Mouse (Mus musculus) hindbrain, embryonic 11.5 days (tissue): ENCODE measurements at regions not wholly inside any gene's neighbourhood (a gene's known extent, or its start where the extent isn't known, plus 50 kb on each side); places are given as distances from the start of the nearest gene placed in this dataset.

ENCODE experiments used
- ATAC-seq: fragments of 200-750 bp; cut with Nextera tagmentation; 2 replicates; pipeline ENCODE4 v1.8.0; 2017; ENCODE audit warnings: mild to moderate bottlenecking, moderate TSS enrichment, moderate library complexity; ENCODE audit not compliant: low FRiP score
- DNase-seq: peaks from one replicate; pipeline ENCODE4 v3.0.0-alpha.2; 2015; ENCODE audit warnings: low spot score
- H3K27ac ChIP-seq: fragments of 300-500 bp; sonication (generic); 2 replicates; pipeline ENCODE4 v1.5.1; 2014; ENCODE audit warnings: mild to moderate bottlenecking, low read depth, low read length
- H3K27me3 ChIP-seq: fragments of 300-500 bp; sonication (generic); 2 replicates; pipeline ENCODE4 v1.6.1; 2014; ENCODE audit warnings: mild to moderate bottlenecking, low read length, moderate library complexity, mixed read lengths; ENCODE audit not compliant: control insufficient read depth, insufficient read depth
- H3K36me3 ChIP-seq: fragments of 300-500 bp; sonication (generic); 2 replicates; pipeline ENCODE4 v1.6.1; 2014; ENCODE audit warnings: mild to moderate bottlenecking, low read length, moderate library complexity, mixed read lengths; ENCODE audit not compliant: control insufficient read depth, insufficient read depth
- H3K4me1 ChIP-seq: fragments of 300-500 bp; sonication (generic); replicated peaks from 2 replicates; pipeline ENCODE4 v1.6.1; 2014; ENCODE audit warnings: low read length, mixed read lengths; ENCODE audit not compliant: control insufficient read depth, insufficient read depth
- H3K4me2 ChIP-seq: fragments of 300-500 bp; sonication (generic); replicated peaks from 2 replicates; pipeline ENCODE4 v1.6.1; 2014; ENCODE audit warnings: mild to moderate bottlenecking, low read depth, low read length
- H3K4me3 ChIP-seq: fragments of 300-500 bp; sonication (generic); 2 replicates; pipeline ENCODE4 v1.5.1; 2014; ENCODE audit warnings: low read depth, low read length
- H3K9ac ChIP-seq: fragments of 300-500 bp; sonication (generic); 2 replicates; pipeline ENCODE4 v1.6.1; 2014; ENCODE audit warnings: low read depth, low read length
- H3K9me3 ChIP-seq: fragments of 300-500 bp; sonication (generic); 2 replicates; pipeline ENCODE4 v1.6.1; 2016; ENCODE audit warnings: low read length; ENCODE audit not compliant: control insufficient read depth
- WGBS: fragments of 180-500 bp; shearing (Covaris S2); extraction: QIAGEN DNeasy Blood & Tissue Kit; methylation state at CpG from one replicate; pipeline ENCODE4 v1.1.7; 2014; 5-methylcytosine and 5-hydroxymethylcytosine counted together

- 81% methylated on average over 9 of the region's 9 CpGs for WGBS
- Histone ChIP-seq H3K9me3 (no peaks in the 10 kb centered on the region), H3K9ac (no peak overlapping the region), H3K36me3 (no peaks in the 10 kb centered on the region), H3K27ac (no peak overlapping the region), H3K27me3 (no peaks in the 10 kb centered on the region), H3K4me1 (0 out of 2 replicates have a peak, but pooled peaks cover 2% of the 10 kb centered on the region), H3K4me2 (no peak overlapping the region), H3K4me3 (no peak overlapping the region)
- DNase-seq (no peak), ATAC-seq (no peak)
These were observed 151.1 kb upstream of the Ppp2r3a start for GRCm38 (mm10) chr9:101402544-101403194.

GRCm38 (mm10) chr9:101401416-101401815 lies 149.8 kb upstream of the Ppp2r3a start:
- WGBS = 91% methylated on average over 9 of the region's 9 CpGs
- no peak for ATAC-seq
- Histone ChIP-seq H3K9me3 (no peaks in the 10 kb centered on the region), H3K4me3 (no peak overlapping the region), H3K9ac (no peak overlapping the region), H3K27me3 (no peaks in the 10 kb centered on the region), H3K36me3 (no peaks in the 10 kb centered on the region), H3K27ac (no peak overlapping the region), H3K4me1 (0 out of 2 replicates have a peak, but pooled peaks cover 2% of the 10 kb centered on the region), H3K4me2 (no peak overlapping the region)
- no peak for DNase-seq

DNA sequence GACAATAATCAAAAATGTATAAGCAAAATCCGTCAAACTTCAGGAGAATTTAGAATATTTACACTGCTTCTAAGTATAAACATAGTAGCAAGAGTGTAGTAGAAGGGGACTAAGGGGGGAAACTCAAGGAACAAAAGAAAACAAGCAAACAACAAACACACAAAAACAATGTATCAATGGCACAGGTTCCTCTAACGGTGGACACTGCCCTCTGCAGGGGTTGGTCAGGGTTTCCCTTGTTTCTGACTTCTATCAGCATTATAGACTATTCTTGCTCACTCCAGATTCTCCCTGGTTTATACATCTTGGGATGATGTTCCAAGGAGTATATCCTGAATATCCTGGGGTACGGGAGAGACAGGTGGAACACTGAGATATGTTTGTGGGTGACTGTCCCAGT lies 147.3 kb upstream of the Ppp2r3a start:
- H3K27me3 ChIP-seq = no peaks in the 10 kb centered on the region
- H3K27ac ChIP-seq = no peak overlapping the region
- no peaks in the 10 kb centered on the region for H3K36me3 ChIP-seq
- H3K9me3 ChIP-seq = no peaks in the 10 kb centered on the region
- no peak overlapping the region for H3K9ac ChIP-seq
- no peaks in the 10 kb centered on the region for H3K4me1 ChIP-seq
- WGBS = 77% methylated on average over 3 of the region's 3 CpGs
- no peak overlapping the region for H3K4me3 ChIP-seq
- no peak for ATAC-seq
- no peak overlapping the region for H3K4me2 ChIP-seq
- DNase-seq = no peak

GRCm38 (mm10) chr9:101369380-101369779 lies 117.8 kb upstream of the Ppp2r3a start:
- H3K4me3 ChIP-seq = no peak overlapping the region
- no peak overlapping the region for H3K27ac ChIP-seq
- DNase-seq (no peak), ATAC-seq (no peak)
- no peaks in the 10 kb centered on the region for H3K36me3 ChIP-seq
- H3K4me1 ChIP-seq = no peaks in the 10 kb centered on the region
- H3K9ac ChIP-seq = no peak overlapping the region
- WGBS = 48% methylated on average over 2 of the region's 2 CpGs
- H3K27me3 ChIP-seq = no peaks in the 10 kb centered on the region
- H3K9me3 ChIP-seq = no peaks in the 10 kb centered on the region
- no peak overlapping the region for H3K4me2 ChIP-seq

GRCm38 (mm10) chr9:101356607-101357006 lies 105.0 kb upstream of the Ppp2r3a start:
- WGBS = 82% methylated on average over 6 of the region's 6 CpGs
- no peak overlapping the region for H3K4me2 ChIP-seq
- no peaks in the 10 kb centered on the region for H3K36me3 ChIP-seq
- DNase-seq = no peak
- H3K4me3 ChIP-seq = no peak overlapping the region
- H3K4me1 ChIP-seq = no peaks in the 10 kb centered on the region
- H3K27me3 ChIP-seq = no peaks in the 10 kb centered on the region
- no peaks in the 10 kb centered on the region for H3K9me3 ChIP-seq
- ATAC-seq = no peak
- no peak overlapping the region for H3K9ac ChIP-seq
- H3K27ac ChIP-seq = no peak overlapping the region

DNA sequence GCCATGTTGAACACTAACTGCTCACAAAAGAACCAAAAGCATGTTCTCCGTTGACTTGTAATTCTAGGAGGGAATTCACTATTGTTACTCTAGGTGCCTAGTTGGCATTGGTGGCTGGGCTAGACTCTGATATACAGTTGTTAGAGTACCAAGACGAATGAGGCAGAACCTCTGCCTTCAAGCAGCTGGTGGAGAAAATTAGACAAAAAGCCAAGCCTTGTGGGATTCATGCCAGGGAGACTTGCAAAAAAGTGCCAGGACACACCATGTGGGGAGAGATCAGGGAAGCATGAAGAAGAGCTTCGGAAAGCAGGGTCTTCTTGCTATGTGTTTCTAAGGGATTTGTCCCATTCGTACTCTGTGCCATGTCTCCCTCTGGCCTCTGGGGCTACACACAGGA lies 97.2 kb upstream of the Ppp2r3a start:
- WGBS = 94% methylated on average over 4 of the region's 4 CpGs
- DNase-seq (no peak), ATAC-seq (no peak)
- H3K4me1 ChIP-seq = no peaks in the 10 kb centered on the region
- no peak overlapping the region for H3K4me3 ChIP-seq
- H3K36me3 ChIP-seq = no peaks in the 10 kb centered on the region
- no peak overlapping the region for H3K4me2 ChIP-seq
- no peaks in the 10 kb centered on the region for H3K27me3 ChIP-seq
- no peaks in the 10 kb centered on the region for H3K9me3 ChIP-seq
- no peak overlapping the region for H3K9ac ChIP-seq
- no peak overlapping the region for H3K27ac ChIP-seq

DNA sequence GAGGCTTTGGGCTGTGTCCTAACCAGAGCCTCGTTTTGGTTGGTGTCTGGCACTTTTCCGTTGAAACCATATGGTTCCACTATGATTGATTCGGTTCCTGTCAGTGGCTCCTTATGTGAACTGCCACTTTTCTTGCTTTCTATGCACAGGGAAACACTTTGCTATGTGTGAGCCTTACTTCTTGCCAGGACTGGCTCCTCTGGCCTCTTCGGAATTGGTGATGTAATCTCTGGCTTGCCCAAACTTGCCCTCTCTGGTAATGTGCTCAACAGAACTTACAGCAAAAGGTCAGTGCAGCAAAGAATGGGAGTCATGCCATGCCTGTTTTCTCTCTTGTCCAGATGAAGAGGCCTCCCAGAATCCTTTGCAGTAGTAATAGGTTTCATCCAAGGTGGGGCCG lies 91.3 kb upstream of the Ppp2r3a start:
- no peak overlapping the region for H3K27ac ChIP-seq
- no peak overlapping the region for H3K4me3 ChIP-seq
- DNase-seq (no peak), ATAC-seq (no peak)
- no peak overlapping the region for H3K9ac ChIP-seq
- no peaks in the 10 kb centered on the region for H3K4me1 ChIP-seq
- H3K9me3 ChIP-seq = no peaks in the 10 kb centered on the region
- WGBS = 85% methylated on average over 5 of the region's 5 CpGs
- no peaks in the 10 kb centered on the region for H3K27me3 ChIP-seq
- no peaks in the 10 kb centered on the region for H3K36me3 ChIP-seq
- H3K4me2 ChIP-seq = no peak overlapping the region

DNA sequence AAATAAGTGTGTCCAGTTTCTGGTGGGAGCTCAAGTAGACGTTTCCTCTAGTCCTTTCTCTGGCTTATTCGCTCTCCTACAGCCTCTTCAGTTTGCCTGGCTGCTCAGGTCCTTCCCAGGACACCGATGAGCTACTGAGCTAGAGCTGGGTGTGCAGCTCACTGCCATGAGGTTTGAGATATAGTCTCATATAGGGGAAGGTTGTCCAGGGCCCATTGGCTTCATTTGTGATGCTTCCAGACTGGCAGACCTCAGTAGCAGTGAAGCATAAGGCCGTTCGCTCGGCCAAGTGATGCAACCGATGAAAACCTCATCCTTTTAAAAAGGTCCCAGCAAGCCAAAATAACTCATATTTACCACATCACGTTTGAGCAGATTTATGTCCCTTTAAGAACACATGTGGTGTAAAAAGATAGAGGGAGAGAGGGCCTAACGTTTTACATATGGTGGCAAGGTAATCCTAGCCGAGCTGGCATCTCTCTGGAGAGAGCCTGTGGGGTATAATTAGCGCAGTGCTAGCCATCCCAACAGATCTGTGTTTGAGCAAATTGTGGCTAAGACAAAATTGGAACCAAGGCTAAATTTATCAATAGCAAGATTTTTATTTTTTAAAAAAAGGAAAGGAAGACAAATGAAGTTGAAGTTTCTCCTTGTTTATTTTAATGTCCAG lies 89.3 kb upstream of the Ppp2r3a start:
- H3K9ac ChIP-seq = no peak overlapping the region
- H3K4me3 ChIP-seq = no peak overlapping the region
- H3K4me1 ChIP-seq = no peaks in the 10 kb centered on the region
- H3K27me3 ChIP-seq = no peaks in the 10 kb centered on the region
- 75% methylated on average over 11 of the region's 11 CpGs for WGBS
- DNase-seq (no peak), ATAC-seq (no peak)
- no peaks in the 10 kb centered on the region for H3K36me3 ChIP-seq
- H3K27ac ChIP-seq = no peak overlapping the region
- no peak overlapping the region for H3K4me2 ChIP-seq
- H3K9me3 ChIP-seq = no peaks in the 10 kb centered on the region
